Comparison of ENCODE assay signal across 8 mouse cellular contexts in genomic region chr8:3280266-3280910, GRCm38 (mm10). TPM values are rescaled to one million over a fixed set of nuclear protein-coding genes. Genes with fewer than 3 reads are reported as not detected.
DNase-seq lines count a peak whose midpoint lies in the region; ATAC-seq lines count a peak whose summit lies in the region.

No protein-coding gene starts in this region.

- peak overlapping the region; percentile 89 for H3K4me2 ChIP-seq in heart, embryonic 16.5 days (ENCODE audit: low read depth, low read length)

- peak overlapping the region; percentile 84 for H3K4me3 ChIP-seq in heart, embryonic 16.5 days (ENCODE audit: low read length)

- peak; percentile 31 for DNase-seq in CD4-positive, CD25-positive, alpha-beta regulatory T cell, adult 2 months (ENCODE audit: low read depth, low spot score)
- DNase-seq in urinary bladder, postnatal 14 days (ENCODE audit: low spot score), result peak; percentile 30
- DNase-seq in urinary bladder, postnatal 4 days (ENCODE audit: low spot score in 2 of 2), result no peak
- peak; percentile 34 to 50 for DNase-seq in kidney, postnatal 4 days
- peak; percentile 18 for DNase-seq in splenic B cell, adult 2 months (ENCODE audit: low read depth, low spot score)

- no peak overlapping the region for H3K27ac ChIP-seq in heart, embryonic 16.5 days (ENCODE audit: low read length)

- no peaks in the 10 kb centered on the region for H3K9me3 ChIP-seq in heart, embryonic 16.5 days (replicated peaks; ENCODE audit: control insufficient read depth, low read length)

- no peak overlapping the region; the same call in 1 of the 2 replicates for H3K9ac ChIP-seq in heart, embryonic 16.5 days (ENCODE audit: low read length)

- peaks cover 28% of the 10 kb centered on the region for H3K4me1 ChIP-seq in heart, embryonic 16.5 days (ENCODE audit: control insufficient read depth, insufficient read depth, low read length)

- H3K27me3 ChIP-seq in heart, embryonic 16.5 days (ENCODE audit: control insufficient read depth, insufficient read depth, low read length), result no peaks in the 10 kb centered on the region
- no peaks in the 10 kb centered on the region for H3K27me3 ChIP-seq in splenic B cell, adult 2 months (ENCODE audit: control insufficient read depth, insufficient read depth, low read length, poor library complexity, severe bottlenecking)

- 32% methylated on average over 11 of the region's 11 CpGs for WGBS in heart, embryonic 16.5 days

- no peak for ATAC-seq in CD4-positive, CD25-positive, alpha-beta regulatory T cell, adult 4 months
- ATAC-seq in heart, embryonic 16.5 days (replicated peaks; ENCODE audit: extremely low read depth, insufficient read depth, low FRiP score), result no peak
- peak; percentile 36 for ATAC-seq in megakaryocyte progenitor cell, adult 5-6 weeks (replicated peaks; ENCODE audit: poor library complexity)

- no peaks in the 10 kb centered on the region for H3K36me3 ChIP-seq in heart, embryonic 16.5 days (ENCODE audit: control insufficient read depth, insufficient read depth)
- H3K36me3 ChIP-seq in splenic B cell, adult 2 months (ENCODE audit: control insufficient read depth, insufficient read depth, low read length, poor library complexity, severe bottlenecking), result no peaks in the 10 kb centered on the region

RNA-seq across cellular contexts. Expression of gene Insr, which starts 1.0 kb away (rescaled TPM):
- polyA plus RNA-seq in CD4-positive, CD25-positive, alpha-beta regulatory T cell, adult 4 months (2017; shearing (Covaris generic)), result 10 to 100 TPM; 10.6 to 12.0 TPM
- polyA plus RNA-seq in heart, embryonic 16.5 days (2015; fragmentation: Nextera tagmentation; extraction: Ambion mirVana), result 60.0 and 65.5 TPM in 2 replicates
- 15.9 and 21.0 TPM in 2 replicates for total RNA-seq in megakaryocyte progenitor cell, adult 5-6 weeks (2015)
- 9.7 and 10.3 TPM in 2 replicates for total RNA-seq in megakaryocyte progenitor cell, adult 5-6 weeks (2017)

Comparison
In these comparisons a context has a peak if more than half of its experiments do, and no peak if none do; other contexts are left out.
1. DNase-seq: peak in CD4-positive, CD25-positive, alpha-beta regulatory T cell, adult 2 months (single experiment), urinary bladder, postnatal 14 days (single experiment), kidney, postnatal 4 days (2 of 2) and splenic B cell, adult 2 months (single experiment); none in urinary bladder, postnatal 4 days (0 of 2).